Mouse (Mus musculus): ENCODE data around the gene Col6a4. TPM values are rescaled to one million over a fixed set of nuclear protein-coding genes. Genes with fewer than 3 reads are reported as not detected.
A peak's percentile ranks its signal among the peaks of the same experiment; 100 is the strongest.

Gene Col6a4
- total and polyA plus RNA-seq, 3 experiments = 0.08 to 0.74 (median 0.47) TPM

- Histone ChIP-seq H3K27ac (ENCODE audit: insufficient read depth, low read depth) (no peak overlapping the region), H3K36me3 (replicated peaks in 1 of 2; ENCODE audit: control insufficient read depth in 1 of 2, insufficient read depth in 1 of 2, low read length in 1 of 2) (no peaks in the 10 kb centered on the region), H3K4me2 (ENCODE audit: insufficient read depth, low read depth, poor library complexity, severe bottlenecking) (no peak overlapping the region), H3K4me3 (replicated peaks in 1 of 3; ENCODE audit: low read depth in 2 of 3, low read length in 2 of 3, poor library complexity in 1 of 3) (no peak overlapping the region), H3K27me3 (replicated peaks) (peaks cover 47% of the 10 kb centered on the region), H3K79me2 (replicated peaks; ENCODE audit: control insufficient read depth, extremely low read depth, insufficient read depth, poor library complexity, severe bottlenecking) (no peaks in the 10 kb centered on the region), H3K4me1 (ENCODE audit: control insufficient read depth in 1 of 2, insufficient read depth in 2 of 2) (no peaks in the 10 kb centered on the region), H3K9me3 (replicated peaks; ENCODE audit: low read length) (peaks cover 4% of the 10 kb centered on the region), H3K9ac (ENCODE audit: insufficient read depth, low read depth) (no peak overlapping the region)
- in situ Hi-C loops (cut with MboI; ENCODE audit: low pct_ligation_motif_present, low pct_unique_long_range_greater_than_20kb, low sequenced_read_pairs) = no loop called here
- TF ChIP-seq KAT2A (IDR thresholded peaks at IDR 0.05; ENCODE audit: insufficient replicate concordance, low read length) = no peak
- peak; percentile 86 to 89 for TF ChIP-seq CTCF (conservative IDR thresholded peaks at IDR 0.05 in 1 of 2, IDR thresholded peaks at IDR 0.05 in 1 of 2; ENCODE audit: low read depth in 2 of 2, low read length in 2 of 2)
- TF ChIP-seq E2F4 (IDR thresholded peaks at IDR 0.05; ENCODE audit: insufficient replicate concordance, low read depth, low read length) = no peak
- TF ChIP-seq UBTF (IDR thresholded peaks at IDR 0.05; ENCODE audit: low read depth, low read length) = no peak
- TF ChIP-seq MAZ (IDR thresholded peaks at IDR 0.05; ENCODE audit: low read depth, low read length) = no peak
- no peak for TF ChIP-seq SIN3A (IDR thresholded peaks at IDR 0.05; ENCODE audit: low read length)
- TF ChIP-seq RAD21 (IDR thresholded peaks at IDR 0.05; ENCODE audit: low read depth, low read length) = peak; percentile 86
- TF ChIP-seq USF2 (conservative IDR thresholded peaks at IDR 0.05; ENCODE audit: low read depth, low read length) = no peak
- no peak for TF ChIP-seq PAX5 (IDR thresholded peaks at IDR 0.05; ENCODE audit: low read length)
- no peak for TF ChIP-seq MAX (IDR thresholded peaks at IDR 0.05; ENCODE audit: low read length)
- TF ChIP-seq CHD1 (IDR thresholded peaks at IDR 0.05; ENCODE audit: low read depth, low read length) = no peak
- TF ChIP-seq ZNF384 (IDR thresholded peaks at IDR 0.05; ENCODE audit: low read depth, low read length) = no peak
- no peak for TF ChIP-seq ELF1 (IDR thresholded peaks at IDR 0.05; ENCODE audit: low read depth, low read length)
- peak; percentile 69 for TF ChIP-seq SMC3 (IDR thresholded peaks at IDR 0.05; ENCODE audit: low read depth, low read length)
- no peak for TF ChIP-seq ETS1 (conservative IDR thresholded peaks at IDR 0.05; ENCODE audit: low read depth, low read length)
- peak; percentile 37 for DNase-seq (ENCODE audit: extremely low read depth)
- dilution Hi-C loops (cut with MboI; ENCODE audit: extremely low pct_ligation_motif_present, extremely low pct_unique_long_range_greater_than_20kb, low sequenced_read_pairs) = no loop called here
Observed at GRCm38 (mm10) chr9:106112770-106113423, 16.3 kb upstream of the Col6a4 start.

GRCm38 (mm10) chr9:106106241-106106640, 9.7 kb upstream of the Col6a4 start:
- H3K79me2 ChIP-seq (replicated peaks; ENCODE audit: control insufficient read depth, extremely low read depth, insufficient read depth, poor library complexity, severe bottlenecking) = no peaks in the 10 kb centered on the region
- TF ChIP-seq SIN3A (IDR thresholded peaks at IDR 0.05; ENCODE audit: low read length) (no peak), MXI1 (IDR thresholded peaks at IDR 0.05; ENCODE audit: low read depth, low read length) (no peak), POLR2AphosphoS2 (IDR thresholded peaks at IDR 0.05; ENCODE audit: low read depth, low read length) (no peak), MAFK (IDR thresholded peaks at IDR 0.05; ENCODE audit: insufficient replicate concordance, low read length) (no peak), UBTF (IDR thresholded peaks at IDR 0.05; ENCODE audit: low read depth, low read length) (no peak), E2F4 (IDR thresholded peaks at IDR 0.05; ENCODE audit: insufficient replicate concordance, low read depth, low read length) (no peak), USF2 (conservative IDR thresholded peaks at IDR 0.05; ENCODE audit: low read depth, low read length) (no peak), NELFE (IDR thresholded peaks at IDR 0.05; ENCODE audit: low read depth, low read length) (no peak), ELF1 (IDR thresholded peaks at IDR 0.05; ENCODE audit: low read depth, low read length) (no peak), SMC3 (IDR thresholded peaks at IDR 0.05; ENCODE audit: low read depth, low read length) (no peak), CTCF (conservative IDR thresholded peaks at IDR 0.05 in 1 of 2, IDR thresholded peaks at IDR 0.05 in 1 of 2; ENCODE audit: low read depth in 2 of 2, low read length in 2 of 2) (no peak), IRF4 (IDR thresholded peaks at IDR 0.05; ENCODE audit: low read depth, low read length) (no peak)

More at GRCm38 (mm10) chr9:106106241-106106640, 9.7 kb upstream of the Col6a4 start:
- Histone ChIP-seq H3K9ac (ENCODE audit: insufficient read depth, low read depth) (no peak overlapping the region), H3K4me3 (replicated peaks in 1 of 3; ENCODE audit: low read depth in 2 of 3, low read length in 2 of 3, poor library complexity in 1 of 3) (no peak overlapping the region), H3K4me2 (ENCODE audit: insufficient read depth, low read depth, poor library complexity, severe bottlenecking) (no peak overlapping the region), H3K36me3 (replicated peaks in 1 of 2; ENCODE audit: control insufficient read depth in 1 of 2, insufficient read depth in 1 of 2, low read length in 1 of 2) (no peaks in the 10 kb centered on the region), H3K27ac (ENCODE audit: insufficient read depth, low read depth) (no peak overlapping the region), H3K9me3 (replicated peaks; ENCODE audit: low read length) (peaks cover 9% of the 10 kb centered on the region), H3K4me1 (ENCODE audit: control insufficient read depth in 1 of 2, insufficient read depth in 2 of 2) (no peaks in the 10 kb centered on the region), H3K27me3 (replicated peaks) (peaks cover 22% of the 10 kb centered on the region)
- DNase-seq (ENCODE audit: extremely low read depth) = no peak
- dilution Hi-C loops (cut with MboI; ENCODE audit: extremely low pct_ligation_motif_present, extremely low pct_unique_long_range_greater_than_20kb, low sequenced_read_pairs) = no loop called here
- in situ Hi-C loops (cut with MboI; ENCODE audit: low pct_ligation_motif_present, low pct_unique_long_range_greater_than_20kb, low sequenced_read_pairs) = no loop called here
